Mouse (Mus musculus) liver, embryonic 11.5 days (tissue): ENCODE results near the gene Izumo1. TPM values are rescaled to one million over a fixed set of nuclear protein-coding genes. Genes with fewer than 3 reads are reported as not detected.
A peak's percentile ranks its signal among the peaks of the same experiment; 100 is the strongest.
"Not testable (repeated sequence)": the region's sequence is repeated elsewhere in the genome, so short reads cannot be mapped to it uniquely, and the experiment has no call there.

ENCODE experiments used
- ATAC-seq: fragments of 200-750 bp; cut with Nextera tagmentation; replicated peaks from 2 replicates; pipeline ENCODE4 v1.8.0; 2017; ENCODE audit warnings: moderate number of reproducible peaks, mild to moderate bottlenecking, moderate TSS enrichment, moderate library complexity; ENCODE audit not compliant: low FRiP score
- DNase-seq: peaks from one replicate; pipeline ENCODE4 v3.0.0-alpha.2; 2017; ENCODE audit warnings: low spot score
- H3K27ac ChIP-seq: fragments of 300-500 bp; sonication (generic); 2 replicates; pipeline ENCODE4 v1.5.1; 2014; ENCODE audit warnings: mild to moderate bottlenecking, low read depth, low read length, control low read depth
- H3K27me3 ChIP-seq: fragments of 300-500 bp; sonication (generic); replicated peaks from 2 replicates; pipeline ENCODE4 v1.6.1; 2014; ENCODE audit warnings: low read length, mixed read lengths; ENCODE audit not compliant: control insufficient read depth, insufficient read depth
- H3K36me3 ChIP-seq: fragments of 300-500 bp; sonication (generic); 2 replicates; pipeline ENCODE4 v1.6.1; 2014; ENCODE audit warnings: mild to moderate bottlenecking, low read length, moderate library complexity, mixed read lengths; ENCODE audit not compliant: control insufficient read depth, insufficient read depth
- H3K4me1 ChIP-seq: fragments of 300-500 bp; sonication (generic); replicated peaks from 2 replicates; pipeline ENCODE4 v1.6.1; 2014; ENCODE audit warnings: low read length, mixed read lengths; ENCODE audit not compliant: control insufficient read depth, insufficient read depth
- H3K4me2 ChIP-seq: fragments of 300-500 bp; sonication (generic); 2 replicates; pipeline ENCODE4 v1.6.1; 2014; ENCODE audit warnings: mild to moderate bottlenecking, control low read depth, moderate library complexity
- H3K4me3 ChIP-seq: fragments of 300-500 bp; sonication (generic); 2 replicates; pipeline ENCODE4 v1.5.1; 2014; ENCODE audit warnings: low read depth, low read length, control low read depth
- H3K9ac ChIP-seq: fragments of 300-500 bp; sonication (generic); 2 replicates; pipeline ENCODE4 v1.6.1; 2014; ENCODE audit warnings: low read depth, low read length, control low read depth
- H3K9me3 ChIP-seq: fragments of 300-500 bp; sonication (generic); 2 replicates; pipeline ENCODE4 v1.6.1; 2016; ENCODE audit warnings: low read length, inconsistent platforms, mixed read lengths; ENCODE audit not compliant: control insufficient read depth
- WGBS: fragments of 180-500 bp; shearing (Covaris S2); extraction: QIAGEN DNeasy Blood & Tissue Kit; methylation state at CpG from one replicate; pipeline ENCODE4 v1.1.7; 2014; 5-methylcytosine and 5-hydroxymethylcytosine counted together
- polyA plus RNA-seq: library from polyadenylated mRNA; unstranded; fragments of >200 nt; fragmentation: Nextera tagmentation; extraction: Ambion mirVana; gene quantifications from 2 replicates; pipeline ENCODE4 v1.2.1, GENCODE M21; 2014

The Izumo1 gene
- polyA plus RNA-seq, 1 experiment from 2014 or later, result 0.22 TPM

DNA sequence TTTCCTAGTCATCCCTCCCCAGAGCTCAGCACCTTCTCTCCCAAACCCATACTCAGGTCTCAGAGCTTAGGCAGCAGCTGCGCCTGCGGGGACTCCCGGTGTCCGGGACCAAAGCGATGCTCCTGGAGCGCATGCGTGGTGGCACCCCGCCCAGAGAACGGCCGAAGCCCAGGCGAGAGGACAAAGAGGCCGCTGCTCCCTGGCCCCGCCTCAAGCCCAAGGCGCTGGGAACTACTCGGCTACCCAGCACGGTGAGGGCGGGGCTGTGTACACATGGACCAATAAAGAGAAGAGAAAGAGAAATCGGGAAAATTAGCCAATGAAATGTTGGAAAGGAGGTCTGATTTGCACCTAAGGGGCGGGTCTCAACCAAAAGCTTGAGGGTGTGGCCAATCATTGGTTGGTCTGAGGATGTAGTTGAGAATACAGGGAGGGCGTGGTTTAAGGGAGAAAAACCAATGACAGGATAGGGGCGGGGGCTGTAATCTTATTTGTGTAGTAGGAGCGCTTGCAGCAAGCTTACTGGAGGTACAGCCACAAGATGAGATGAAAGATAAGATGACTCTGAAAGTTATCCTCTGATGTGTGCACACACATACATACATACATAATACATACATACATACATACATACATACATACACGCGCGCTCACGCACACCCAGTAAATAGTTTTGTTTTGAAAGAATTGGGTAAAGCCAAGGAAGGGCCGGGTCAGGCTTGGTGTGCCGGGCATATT, 22.0 kb downstream of the Izumo1 start:
- H3K4me1 ChIP-seq, result peaks cover 12% of the 10 kb centered on the region; the same call in 1 of the 2 replicates

GRCm38 (mm10) chr7:45644183-45644582, 22.6 kb downstream of the Izumo1 start:
- peaks cover 4% of the 10 kb centered on the region; the same call in 1 of the 2 replicates for H3K27me3 ChIP-seq
- H3K36me3 ChIP-seq, result no peaks in the 10 kb centered on the region
- peak overlapping the region; percentile 46; the same call in 1 of the 2 replicates for H3K27ac ChIP-seq
- peak overlapping the region; percentile 52 for H3K4me3 ChIP-seq
- WGBS, result 7% methylated on average over 18 of the region's 18 CpGs
- peak overlapping the region; percentile 84 for H3K4me2 ChIP-seq
- DNase-seq (no peak), ATAC-seq (no peak)
- H3K9me3 ChIP-seq, result no peaks in the 10 kb centered on the region
- H3K9ac ChIP-seq, result 0 out of 2 replicates have a peak overlapping the region, but pooled peaks have one; percentile 12
- peaks cover 12% of the 10 kb centered on the region; the same call in 1 of the 2 replicates for H3K4me1 ChIP-seq

More for the DNA sequence above, 22.0 kb downstream of the Izumo1 start:
- Histone ChIP-seq H3K9ac (peak overlapping the region; percentile 64), H3K4me2 (peak overlapping the region; percentile 84), H3K4me3 (peak overlapping the region; percentile 52), H3K27ac (peak overlapping the region; percentile 46; the same call in 1 of the 2 replicates), H3K36me3 (no peaks in the 10 kb centered on the region), H3K9me3 (no peaks in the 10 kb centered on the region), H3K27me3 (peaks cover 4% of the 10 kb centered on the region; the same call in 1 of the 2 replicates)
- DNase-seq, result peak; percentile 89
- 3% methylated on average over 28 of the region's 28 CpGs for WGBS
- ATAC-seq, result peak; percentile 88

- H3K27ac ChIP-seq, result no peak overlapping the region
- no peak overlapping the region for H3K9ac ChIP-seq
- H3K27me3 ChIP-seq, result peaks cover 4% of the 10 kb centered on the region; the same call in 1 of the 2 replicates
- no peaks in the 10 kb centered on the region for H3K36me3 ChIP-seq
- peaks cover 12% of the 10 kb centered on the region; the same call in 1 of the 2 replicates for H3K4me1 ChIP-seq
- no peak overlapping the region for H3K4me3 ChIP-seq
- WGBS, result 62% methylated on average over 6 of the region's 6 CpGs
- H3K9me3 ChIP-seq, result no peaks in the 10 kb centered on the region
- ATAC-seq (no peak), DNase-seq (no peak)
- peak overlapping the region; percentile 84 for H3K4me2 ChIP-seq
Observed at GRCm38 (mm10) chr7:45644872-45645590, 23.4 kb downstream of the Izumo1 start.

DNA sequence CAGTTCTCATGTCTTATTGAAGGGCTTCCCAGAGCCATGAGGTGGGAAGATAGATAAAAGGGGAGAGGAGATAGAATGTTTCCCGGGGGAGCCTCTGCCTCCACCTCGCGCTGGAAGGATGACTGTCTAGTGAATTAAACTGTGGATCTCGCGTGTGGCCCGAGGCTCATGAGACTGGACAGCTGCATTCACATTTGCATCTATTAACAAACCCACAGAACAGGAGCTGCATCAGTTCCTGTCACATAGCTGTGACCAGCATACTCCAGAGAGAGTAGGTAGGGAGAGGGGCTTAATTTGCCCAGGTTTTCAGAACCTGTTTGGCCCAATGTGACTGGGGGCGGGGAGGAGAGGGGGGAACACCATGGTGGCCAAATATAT, 24.0 kb downstream of the Izumo1 start:
- Histone ChIP-seq H3K4me2 (no peak overlapping the region), H3K36me3 (no peaks in the 10 kb centered on the region), H3K9ac (no peak overlapping the region), H3K27ac (no peak overlapping the region), H3K4me3 (no peak overlapping the region), H3K27me3 (0 out of 2 replicates have a peak, but pooled peaks cover 4% of the 10 kb centered on the region), H3K9me3 (no peaks in the 10 kb centered on the region), H3K4me1 (peaks cover 12% of the 10 kb centered on the region; the same call in 1 of the 2 replicates)
- no peak for ATAC-seq
- no peak for DNase-seq
- 80% methylated on average over 7 of the region's 7 CpGs for WGBS

GRCm38 (mm10) chr7:45646671-45647070, 25.1 kb downstream of the Izumo1 start:
- H3K27ac ChIP-seq, result no peak overlapping the region
- H3K9ac ChIP-seq, result no peak overlapping the region
- H3K27me3 ChIP-seq, result 0 out of 2 replicates have a peak, but pooled peaks cover 4% of the 10 kb centered on the region
- H3K4me1 ChIP-seq, result peaks cover 12% of the 10 kb centered on the region; the same call in 1 of the 2 replicates
- H3K9me3 ChIP-seq, result no peaks in the 10 kb centered on the region
- no peak overlapping the region for H3K4me3 ChIP-seq
- H3K4me2 ChIP-seq, result no peak overlapping the region
- ATAC-seq (no peak), DNase-seq (no peak)
- WGBS, result 77% methylated on average over 4 of the region's 4 CpGs
- no peaks in the 10 kb centered on the region for H3K36me3 ChIP-seq

GRCm38 (mm10) chr7:45649351-45649750, 27.7 kb downstream of the Izumo1 start:
- ATAC-seq, result no peak
- Histone ChIP-seq H3K9ac (no peak overlapping the region), H3K4me3 (no peak overlapping the region), H3K4me2 (no peak overlapping the region), H3K36me3 (no peaks in the 10 kb centered on the region), H3K9me3 (no peaks in the 10 kb centered on the region), H3K27ac (no peak overlapping the region), H3K4me1 (0 out of 2 replicates have a peak, but pooled peaks cover under 1% of the 10 kb centered on the region), H3K27me3 (0 out of 2 replicates have a peak, but pooled peaks cover under 1% of the 10 kb centered on the region)
- WGBS, result 76% methylated on average over 8 of the region's 8 CpGs
- no peak for DNase-seq

DNA sequence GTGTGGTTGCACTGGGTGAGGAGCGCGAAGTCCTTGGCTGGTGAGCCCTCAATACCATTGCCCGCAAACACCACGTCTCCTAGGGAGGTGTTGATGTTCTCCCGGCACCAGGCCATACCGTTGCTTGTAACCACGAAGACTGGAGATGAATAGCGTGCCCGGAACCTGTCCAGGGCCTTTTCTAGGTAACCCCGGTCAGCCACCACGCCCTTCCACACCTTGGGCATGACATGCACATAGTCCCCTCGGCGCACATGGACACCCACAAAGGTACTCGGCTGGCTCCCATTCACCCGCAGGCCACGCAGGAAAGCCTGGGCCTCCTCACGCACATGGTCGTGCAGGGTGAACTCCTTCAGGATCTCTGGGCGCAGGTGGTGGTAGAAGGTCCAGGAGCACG, 28.9 kb downstream of the Izumo1 start:
- H3K4me2 ChIP-seq, H3K9ac ChIP-seq, H3K4me1 ChIP-seq, H3K9me3 ChIP-seq, ATAC-seq, H3K4me3 ChIP-seq, H3K36me3 ChIP-seq, H3K27me3 ChIP-seq, H3K27ac ChIP-seq, DNase-seq: not testable (repeated sequence)
- 88% methylated on average over 19 of the region's 20 CpGs for WGBS

DNA sequence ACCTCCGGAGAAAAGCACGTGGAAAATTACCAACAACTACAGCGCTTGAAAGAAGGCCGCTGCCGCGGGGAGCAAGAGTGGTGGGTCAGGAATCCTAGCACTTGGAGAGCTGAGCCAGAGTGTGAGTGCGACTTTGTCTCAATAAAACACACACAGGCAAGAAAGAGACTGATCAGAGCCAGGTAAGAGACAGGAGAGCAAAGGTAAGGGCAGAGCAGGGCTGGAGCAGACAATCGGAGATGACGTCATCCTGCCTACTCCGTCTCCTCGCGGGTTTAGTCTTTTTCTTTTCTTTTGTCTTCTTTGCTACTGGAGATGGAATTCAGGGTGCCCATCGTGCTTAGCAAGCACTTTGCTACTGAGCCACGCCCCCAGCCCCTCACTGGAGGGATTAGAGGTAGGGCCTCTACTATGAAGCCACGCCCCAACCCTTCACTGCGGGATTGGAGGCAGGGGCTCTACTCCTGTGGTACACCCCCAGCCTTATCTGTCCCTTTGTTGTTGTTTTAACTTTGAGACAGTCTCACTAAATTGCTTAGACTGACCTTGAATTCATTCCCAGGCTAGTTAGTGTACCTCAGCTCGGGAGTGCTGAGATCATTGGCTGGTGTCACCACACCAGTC, 32.9 kb downstream of the Izumo1 start:
- 33% methylated on average over 17 of the region's 17 CpGs for WGBS
- ATAC-seq, result no peak
- Histone ChIP-seq H3K4me1 (no peaks in the 10 kb centered on the region; the same call in 1 of the 2 replicates), H3K4me3 (0 out of 2 replicates have a peak overlapping the region, but pooled peaks have one; percentile 8), H3K9ac (no peak overlapping the region), H3K27ac (no peak overlapping the region), H3K36me3 (no peaks in the 10 kb centered on the region), H3K27me3 (no peaks in the 10 kb centered on the region), H3K9me3 (no peaks in the 10 kb centered on the region), H3K4me2 (peak overlapping the region; percentile 40)
- DNase-seq, result no peak
